Mouse (Mus musculus) limb, embryonic 11.5 days (tissue): ENCODE results near the gene Kcnj14. TPM values are rescaled to one million over a fixed set of nuclear protein-coding genes. Genes with fewer than 3 reads are reported as not detected.

ENCODE experiments used
- ATAC-seq: fragments of 200-750 bp; cut with Nextera tagmentation; 2 replicates; pipeline ENCODE4 v1.8.0; 2017; ENCODE audit warnings: low read depth; ENCODE audit not compliant: insufficient number of reproducible peaks, low FRiP score, low TSS enrichment
- DNase-seq: peaks from one replicate; pipeline ENCODE4 v3.0.0-alpha.2; 2015; ENCODE audit warnings: low spot score
- H3K27ac ChIP-seq: fragments of 300-500 bp; sonication (generic); replicated peaks from 2 replicates; pipeline ENCODE4 v1.5.1; 2014; ENCODE audit warnings: low read depth, mild to moderate bottlenecking, low read length
- H3K27me3 ChIP-seq: fragments of 300-500 bp; sonication (generic); 2 replicates; pipeline ENCODE4 v1.6.1; 2014; ENCODE audit warnings: mild to moderate bottlenecking, low read length, mixed read lengths; ENCODE audit not compliant: control insufficient read depth, insufficient read depth
- H3K36me3 ChIP-seq: fragments of 300-500 bp; sonication (generic); 2 replicates; pipeline ENCODE4 v1.6.1; 2014; ENCODE audit warnings: mild to moderate bottlenecking, low read length, moderate library complexity, mixed read lengths; ENCODE audit not compliant: control insufficient read depth, insufficient read depth
- H3K4me1 ChIP-seq: fragments of 300-500 bp; sonication (generic); 2 replicates; pipeline ENCODE4 v1.6.1; 2014; ENCODE audit warnings: low read length, mixed read lengths; ENCODE audit not compliant: control insufficient read depth, insufficient read depth
- H3K4me2 ChIP-seq: fragments of 300-500 bp; sonication (generic); 2 replicates; pipeline ENCODE4 v1.6.1; 2014; ENCODE audit warnings: low read depth, mild to moderate bottlenecking, moderate library complexity; ENCODE audit not compliant: severe bottlenecking
- H3K4me3 ChIP-seq: fragments of 300-500 bp; sonication (generic); 2 replicates; pipeline ENCODE4 v1.5.1; 2014; ENCODE audit warnings: low read depth, low read length
- H3K9ac ChIP-seq: fragments of 300-500 bp; sonication (generic); 2 replicates; pipeline ENCODE4 v1.6.1; 2014; ENCODE audit warnings: mild to moderate bottlenecking, low read length
- H3K9me3 ChIP-seq: fragments of 300-500 bp; sonication (generic); 2 replicates; pipeline ENCODE4 v1.6.1; 2016; ENCODE audit warnings: low read length; ENCODE audit not compliant: control insufficient read depth
- WGBS: fragments of 180-500 bp; shearing (Covaris S2); extraction: QIAGEN DNeasy Blood & Tissue Kit; methylation state at CpG from one replicate; pipeline ENCODE4 v1.1.7; 2014; 5-methylcytosine and 5-hydroxymethylcytosine counted together
- polyA plus RNA-seq: library from polyadenylated mRNA; unstranded; fragments of >200 nt; fragmentation: Nextera tagmentation; extraction: Ambion mirVana; gene quantifications from 2 replicates; pipeline ENCODE4 v1.2.1, GENCODE M21; 2014

Gene Kcnj14
- polyA plus RNA-seq, 1 experiment from 2014 or later = 1.4 TPM

DNA sequence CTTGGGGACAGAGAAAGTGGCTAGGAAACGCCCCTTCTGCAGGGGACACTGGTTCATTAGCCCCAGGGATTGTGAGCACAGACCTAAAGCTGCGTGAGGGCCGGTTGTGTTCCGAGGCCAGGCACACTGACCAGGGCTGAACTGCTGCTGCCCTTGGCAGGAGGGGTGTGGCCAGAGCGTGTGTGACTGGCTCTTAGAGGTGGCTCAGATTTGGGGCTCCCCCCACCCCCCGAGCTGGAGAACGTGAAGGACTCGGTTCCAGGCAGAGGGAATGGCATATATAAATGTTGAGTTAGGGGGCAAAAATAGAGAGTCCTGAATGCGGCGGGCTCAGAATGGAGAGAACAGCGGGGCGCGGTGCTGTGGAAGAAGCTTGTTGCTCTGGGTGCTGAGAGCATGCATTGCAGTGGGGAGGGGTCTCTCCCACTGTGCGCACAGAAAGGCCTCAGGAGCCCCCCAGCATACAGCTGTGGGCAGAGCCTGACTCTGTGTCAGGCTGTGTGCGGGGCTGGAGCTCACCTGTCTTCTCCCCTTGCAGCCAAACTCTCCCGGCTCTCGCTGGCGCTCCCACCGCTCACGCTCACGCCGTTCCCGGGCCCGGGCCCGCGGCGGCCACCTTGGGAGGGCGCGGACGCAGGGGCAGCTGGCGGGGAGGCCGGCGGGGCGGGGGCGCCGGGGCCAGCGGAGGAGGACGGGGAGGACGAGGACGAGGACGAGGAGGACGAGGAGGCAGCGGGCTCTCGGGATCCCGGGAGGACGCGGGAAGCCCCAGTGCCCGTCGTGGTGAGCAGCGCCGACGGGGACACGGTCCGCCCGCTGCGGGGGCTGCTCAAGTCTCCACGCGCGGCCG is 26.7 kb downstream of the Kcnj14 start:
- H3K27ac ChIP-seq = no peak overlapping the region
- no peak for DNase-seq
- H3K4me2 ChIP-seq = peak overlapping the region; percentile 91
- H3K36me3 ChIP-seq = peaks cover 5% of the 10 kb centered on the region
- no peak for ATAC-seq
- no peaks in the 10 kb centered on the region for H3K9me3 ChIP-seq
- WGBS = 2% methylated on average over 59 of the region's 60 CpGs
- H3K4me1 ChIP-seq = peaks cover 10% of the 10 kb centered on the region; the same call in 1 of the 2 replicates
- H3K27me3 ChIP-seq = peaks cover 10% of the 10 kb centered on the region
- peak overlapping the region; percentile 33 for H3K4me3 ChIP-seq
- peak overlapping the region; percentile 64 for H3K9ac ChIP-seq

DNA sequence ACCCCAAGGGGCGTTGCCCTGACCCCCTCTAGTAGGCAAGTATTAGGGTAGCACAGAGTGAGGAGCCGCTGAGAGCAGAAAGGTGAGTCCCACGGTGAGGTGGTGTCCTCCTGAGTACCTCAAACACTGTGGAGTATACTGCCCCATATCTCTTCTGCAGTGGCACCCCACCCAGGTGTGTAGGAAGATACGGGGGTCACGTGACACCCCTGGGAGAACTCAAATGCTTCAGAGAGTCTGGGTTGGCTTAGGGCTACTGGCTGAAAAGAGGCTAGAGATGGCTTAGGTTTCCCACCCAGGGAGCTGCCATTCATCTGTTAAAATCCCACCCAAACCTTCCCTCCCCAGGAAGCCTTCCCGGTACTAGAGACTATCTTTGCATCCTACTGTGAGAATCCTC is 27.6 kb downstream of the Kcnj14 start:
- Histone ChIP-seq H3K4me1 (peaks cover 10% of the 10 kb centered on the region; the same call in 1 of the 2 replicates), H3K4me3 (no peak overlapping the region), H3K4me2 (no peak overlapping the region), H3K27ac (no peak overlapping the region), H3K27me3 (peaks cover 10% of the 10 kb centered on the region), H3K36me3 (peaks cover 5% of the 10 kb centered on the region), H3K9me3 (no peaks in the 10 kb centered on the region), H3K9ac (no peak overlapping the region)
- ATAC-seq = no peak
- DNase-seq = peak; percentile 19
- 50% methylated on average over 6 of the region's 6 CpGs for WGBS

DNA sequence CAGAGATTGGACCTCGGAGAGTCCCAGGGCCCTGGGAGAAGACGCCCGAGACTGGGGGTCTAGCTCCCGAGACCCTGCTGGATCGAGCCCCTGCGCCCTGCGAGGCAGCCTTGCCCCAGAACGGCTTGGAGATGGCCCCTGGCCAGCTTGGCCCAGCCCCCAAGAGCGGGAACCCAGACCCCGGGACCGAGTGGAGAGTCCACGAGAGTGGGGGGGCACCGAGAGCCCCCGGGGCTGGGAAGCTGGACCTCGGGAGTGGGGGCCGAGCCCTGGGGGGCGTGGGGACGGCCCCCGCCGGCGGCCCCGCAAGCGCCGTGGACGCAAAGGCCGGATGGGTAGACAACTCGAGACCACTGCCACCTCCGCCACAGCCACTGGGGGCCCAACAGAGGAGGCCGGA is 29.6 kb downstream of the Kcnj14 start:
- no peak overlapping the region for H3K4me3 ChIP-seq
- H3K9ac ChIP-seq = no peak overlapping the region
- H3K4me2 ChIP-seq = no peak overlapping the region
- peak; percentile 20 for DNase-seq
- peaks cover 10% of the 10 kb centered on the region for H3K27me3 ChIP-seq
- WGBS = 92% methylated on average over 29 of the region's 29 CpGs
- H3K4me1 ChIP-seq = peaks cover 10% of the 10 kb centered on the region; the same call in 1 of the 2 replicates
- no peaks in the 10 kb centered on the region for H3K9me3 ChIP-seq
- peaks cover 5% of the 10 kb centered on the region for H3K36me3 ChIP-seq
- ATAC-seq = no peak
- H3K27ac ChIP-seq = no peak overlapping the region

GRCm38 (mm10) chr7:45793969-45794585 is 30.5 kb downstream of the Kcnj14 start:
- Histone ChIP-seq H3K4me1 (peaks cover 10% of the 10 kb centered on the region; the same call in 1 of the 2 replicates), H3K36me3 (peaks cover 5% of the 10 kb centered on the region), H3K9me3 (no peaks in the 10 kb centered on the region), H3K27me3 (peaks cover 10% of the 10 kb centered on the region), H3K27ac (no peak overlapping the region), H3K4me2 (no peak overlapping the region), H3K9ac (no peak overlapping the region), H3K4me3 (no peak overlapping the region)
- 86% methylated on average over 37 of the region's 44 CpGs for WGBS
- ATAC-seq (no peak), DNase-seq (peak; percentile 20)

- Histone ChIP-seq H3K9me3 (no peaks in the 10 kb centered on the region), H3K9ac (no peak overlapping the region), H3K36me3 (peaks cover 5% of the 10 kb centered on the region), H3K27me3 (peaks cover 10% of the 10 kb centered on the region), H3K4me3 (no peak overlapping the region), H3K27ac (no peak overlapping the region), H3K4me1 (peaks cover 7% of the 10 kb centered on the region; the same call in 1 of the 2 replicates), H3K4me2 (no peak overlapping the region)
- DNase-seq (no peak), ATAC-seq (no peak)
- WGBS = 82% methylated on average over 24 of the region's 24 CpGs
These were observed 31.3 kb downstream of the Kcnj14 start for GRCm38 (mm10) chr7:45793240-45793639.

DNA sequence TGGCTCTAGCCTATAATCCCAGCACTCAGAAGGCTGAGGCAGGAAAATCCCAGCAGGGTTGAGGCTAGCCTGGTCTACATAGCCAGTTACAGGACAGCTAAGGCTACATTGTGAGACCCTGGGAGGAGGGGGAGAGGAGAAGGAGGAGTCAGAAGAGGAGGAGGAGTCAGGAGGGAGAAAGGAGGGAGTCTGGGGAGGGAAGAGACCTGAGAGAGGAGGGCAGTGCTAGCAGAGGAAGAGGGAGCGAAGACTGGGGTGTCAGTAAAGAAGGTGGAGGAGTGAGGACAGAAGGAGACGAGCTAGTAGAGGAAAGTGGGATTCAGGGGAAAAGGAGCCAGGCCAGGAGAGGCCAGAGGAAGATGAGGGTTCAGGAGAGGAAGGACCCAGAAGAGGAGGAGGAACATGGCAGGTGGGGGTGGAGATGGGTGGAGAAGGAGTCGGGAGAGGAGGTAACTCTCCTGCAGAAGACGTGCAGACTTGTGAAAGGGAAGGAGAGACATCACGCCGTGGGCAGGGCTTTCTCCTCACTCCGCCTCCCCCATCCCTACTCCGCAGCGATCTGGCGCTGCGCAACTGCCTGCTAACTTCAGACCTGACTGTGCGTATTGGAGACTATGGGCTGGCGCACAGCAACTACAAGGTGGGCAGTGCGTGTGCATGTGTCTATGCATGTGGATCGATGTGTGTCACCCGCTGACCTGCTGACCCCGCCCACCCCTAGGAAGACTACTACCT is 32.7 kb downstream of the Kcnj14 start:
- Histone ChIP-seq H3K27me3 (peaks cover 2% of the 10 kb centered on the region), H3K4me2 (no peak overlapping the region), H3K36me3 (peaks cover 5% of the 10 kb centered on the region), H3K4me1 (peaks cover 6% of the 10 kb centered on the region), H3K27ac (no peak overlapping the region), H3K4me3 (no peak overlapping the region), H3K9ac (no peak overlapping the region), H3K9me3 (no peaks in the 10 kb centered on the region)
- DNase-seq (no peak), ATAC-seq (peak; percentile 31; the same call in 1 of the 2 replicates)
- 76% methylated on average over 17 of the region's 17 CpGs for WGBS

- no peak for ATAC-seq
- H3K9ac ChIP-seq = no peak overlapping the region
- no peak overlapping the region for H3K4me3 ChIP-seq
- DNase-seq = no peak
- H3K4me1 ChIP-seq = peaks cover 12% of the 10 kb centered on the region
- no peaks in the 10 kb centered on the region for H3K27me3 ChIP-seq
- H3K36me3 ChIP-seq = peaks cover 5% of the 10 kb centered on the region
- H3K4me2 ChIP-seq = no peak overlapping the region
- no peaks in the 10 kb centered on the region for H3K9me3 ChIP-seq
- WGBS = 79% methylated on average over 6 of the region's 6 CpGs
- no peak overlapping the region for H3K27ac ChIP-seq
These were observed 33.9 kb downstream of the Kcnj14 start for GRCm38 (mm10) chr7:45790721-45791120.

- WGBS = 83% methylated on average over 22 of the region's 22 CpGs
- DNase-seq (no peak), ATAC-seq (no peak)
- no peak overlapping the region for H3K27ac ChIP-seq
- no peak overlapping the region for H3K4me3 ChIP-seq
- no peaks in the 10 kb centered on the region for H3K9me3 ChIP-seq
- no peaks in the 10 kb centered on the region for H3K36me3 ChIP-seq
- H3K4me2 ChIP-seq = peak overlapping the region; percentile 90; the same call in 1 of the 2 replicates
- H3K4me1 ChIP-seq = peaks cover 23% of the 10 kb centered on the region
- H3K27me3 ChIP-seq = 0 out of 2 replicates have a peak, but pooled peaks cover 2% of the 10 kb centered on the region
- H3K9ac ChIP-seq = no peak overlapping the region; the same call in 1 of the 2 replicates
These were observed 36.9 kb downstream of the Kcnj14 start for GRCm38 (mm10) chr7:45787642-45788041.
